Mouse (Mus musculus) erythroid progenitor cell, adult 5-6 weeks (primary cell): ENCODE data around the gene Zfp319. TPM values are rescaled to one million over a fixed set of nuclear protein-coding genes. Genes with fewer than 3 reads are reported as not detected.

Experiments used
- ATAC-seq: replicated peaks from 2 replicates; pipeline ENCODE4 v1.8.0; 2016; ENCODE audit warnings: moderate number of reproducible peaks, mild to moderate bottlenecking, moderate TSS enrichment, inconsistent platforms; ENCODE audit not compliant: poor library complexity, low FRiP score, severe bottlenecking
- total RNA-seq, 2 experiments: library from RNA; stranded (forward) in 1 of 2; stranded (reverse) in 1 of 2; fragments of 150-400 nt in 1 of 2; fragments of 186-747, 209-891 nt in 1 of 2; gene quantifications; 2 replicates each; pipeline versions ENCODE4 v1.2.3 to v1.2.4; 2015 to 2017; ENCODE audit warnings: low replicate concordance in 2 of 2

The Zfp319 gene
- total RNA-seq, 2 experiments from 2014 or later = 0.42 to 0.61 TPM

GRCm38 (mm10) chr8:95352151-95352870, 20.6 kb upstream of the Zfp319 start, which contains the start of gene Mmp15:
Gene Mmp15 (plus strand): TSS chr8:95352268.
- no peak for ATAC-seq

- ATAC-seq = no peak
Observed at GRCm38 (mm10) chr8:95351461-95351860, 19.7 kb upstream of the Zfp319 start.

GRCm38 (mm10) chr8:95348811-95349630, 17.3 kb upstream of the Zfp319 start:
- no peak for ATAC-seq

- no peak for ATAC-seq
Observed at GRCm38 (mm10) chr8:95348356-95348755, 16.6 kb upstream of the Zfp319 start.

GRCm38 (mm10) chr8:95346643-95347545, 15.1 kb upstream of the Zfp319 start:
- ATAC-seq = peak; percentile 55

GRCm38 (mm10) chr8:95344668-95345067, 12.9 kb upstream of the Zfp319 start:
- no peak for ATAC-seq

- no peak for ATAC-seq
Observed at GRCm38 (mm10) chr8:95341721-95342120, 10.0 kb upstream of the Zfp319 start.

GRCm38 (mm10) chr8:95336363-95336762, 4.6 kb upstream of the Zfp319 start:
- no peak for ATAC-seq

GRCm38 (mm10) chr8:95335706-95336105, 4.0 kb upstream of the Zfp319 start:
- no peak for ATAC-seq

GRCm38 (mm10) chr8:95332437-95333199, 868 bp upstream of the Zfp319 start:
- peak; percentile 11; the same call in 1 of the 2 replicates for ATAC-seq

- ATAC-seq = peak; percentile 40
Observed at GRCm38 (mm10) chr8:95331156-95331719, 512 bp downstream of the Zfp319 start.

GRCm38 (mm10) chr8:95330367-95330766, 1.4 kb downstream of the Zfp319 start:
- ATAC-seq = no peak

- no peak for ATAC-seq
Observed at GRCm38 (mm10) chr8:95327866-95328465, 3.8 kb downstream of the Zfp319 start.

GRCm38 (mm10) chr8:95326822-95327221, 4.9 kb downstream of the Zfp319 start:
- no peak for ATAC-seq

GRCm38 (mm10) chr8:95324646-95325045, 7.1 kb downstream of the Zfp319 start:
- no peak for ATAC-seq

GRCm38 (mm10) chr8:95323201-95323600, 8.5 kb downstream of the Zfp319 start:
- ATAC-seq = no peak

- no peak for ATAC-seq
Observed at GRCm38 (mm10) chr8:95320224-95321139, 11.3 kb downstream of the Zfp319 start.

- no peak for ATAC-seq
Observed at GRCm38 (mm10) chr8:95315350-95315749, 16.4 kb downstream of the Zfp319 start.
